Mouse (Mus musculus): Measurements from ENCODE around the gene Gsdma.

Gene Gsdma

GRCm38 (mm10) chr11:98681186-98681585 is 17.0 kb downstream of the Gsdma start:
- no peak for DNase-seq (ENCODE audit: low spot score)

- peak; percentile 99 for DNase-seq (ENCODE audit: low spot score)
Measured at GRCm38 (mm10) chr11:98681786-98682745, 17.9 kb downstream of the Gsdma start, which contains the start of gene Psmd3. Gene Psmd3, plus strand, starts transcription at chr11:98682554.

GRCm38 (mm10) chr11:98682811-98683210 is 18.7 kb downstream of the Gsdma start:
- no peak for DNase-seq (ENCODE audit: low spot score)

GRCm38 (mm10) chr11:98685642-98686041 is 21.5 kb downstream of the Gsdma start:
- no peak for DNase-seq (ENCODE audit: low spot score)

- no peak for DNase-seq (ENCODE audit: low spot score)
Measured at GRCm38 (mm10) chr11:98686976-98687375, 22.8 kb downstream of the Gsdma start.

- no peak for DNase-seq (ENCODE audit: low spot score)
Measured at GRCm38 (mm10) chr11:98688009-98688408, 23.9 kb downstream of the Gsdma start.

GRCm38 (mm10) chr11:98693201-98693600 is 29.1 kb downstream of the Gsdma start:
- no peak for DNase-seq (ENCODE audit: low spot score)

GRCm38 (mm10) chr11:98693746-98694145 is 29.6 kb downstream of the Gsdma start:
- no peak for DNase-seq (ENCODE audit: low spot score)

- DNase-seq (ENCODE audit: low spot score): no peak
Measured at GRCm38 (mm10) chr11:98694301-98694700, 30.1 kb downstream of the Gsdma start.

- DNase-seq (ENCODE audit: low spot score): no peak
Measured at GRCm38 (mm10) chr11:98695408-98695807, 31.3 kb downstream of the Gsdma start.

GRCm38 (mm10) chr11:98696454-98697216 is 32.5 kb downstream of the Gsdma start:
- DNase-seq (ENCODE audit: low spot score): no peak

GRCm38 (mm10) chr11:98697225-98697624 is 33.1 kb downstream of the Gsdma start:
- DNase-seq (ENCODE audit: low spot score): no peak

GRCm38 (mm10) chr11:98698849-98699640 is 34.9 kb downstream of the Gsdma start:
- DNase-seq (ENCODE audit: low spot score): no peak

GRCm38 (mm10) chr11:98699911-98700310 is 35.8 kb downstream of the Gsdma start:
- peak; percentile 83 for DNase-seq (ENCODE audit: low spot score)

GRCm38 (mm10) chr11:98701213-98701670 is 37.1 kb downstream of the Gsdma start, which contains the start of gene Csf3:
Gene Csf3, plus strand, starts transcription at chr11:98701263.
- DNase-seq (ENCODE audit: low spot score): no peak

- DNase-seq (ENCODE audit: low spot score): no peak
Measured at GRCm38 (mm10) chr11:98702323-98702722, 38.2 kb downstream of the Gsdma start.

GRCm38 (mm10) chr11:98705021-98705420 is 40.9 kb downstream of the Gsdma start:
- no peak for DNase-seq (ENCODE audit: low spot score)

GRCm38 (mm10) chr11:98707401-98708281 is 43.5 kb downstream of the Gsdma start:
- no peak for DNase-seq (ENCODE audit: low spot score)

GRCm38 (mm10) chr11:98708282-98708956 is 44.3 kb downstream of the Gsdma start:
- DNase-seq (ENCODE audit: low spot score): no peak

Measured in retina, embryonic 14.5 days (tissue).